Mouse (Mus musculus) right cerebral cortex, postnatal 4 days (tissue): Measurements from ENCODE around the gene Serp2.
"Not testable (repeated sequence)": the region's sequence is repeated elsewhere in the genome, so short reads cannot be mapped to it uniquely, and the experiment has no call there.

ENCODE experiments used
- DNase-seq: peaks from one replicate; pipeline ENCODE4 v3.0.0-alpha.2; 2022

Gene Serp2

GRCm38 (mm10) chr14:76569271-76569961 is 12.7 kb upstream of the Serp2 start:
- no peak for DNase-seq

GRCm38 (mm10) chr14:76568548-76568947 is 11.9 kb upstream of the Serp2 start:
- no peak for DNase-seq

GRCm38 (mm10) chr14:76567280-76567679 is 10.6 kb upstream of the Serp2 start:
- no peak for DNase-seq

- DNase-seq = no peak
Observed at GRCm38 (mm10) chr14:76566711-76567110, 10.0 kb upstream of the Serp2 start.

GRCm38 (mm10) chr14:76566193-76566592 is 9.5 kb upstream of the Serp2 start:
- DNase-seq = no peak

- DNase-seq = no peak
Observed at GRCm38 (mm10) chr14:76559208-76559607, 2.5 kb upstream of the Serp2 start.

GRCm38 (mm10) chr14:76558171-76558570 is 1.5 kb upstream of the Serp2 start:
- not testable (repeated sequence) for DNase-seq

- DNase-seq = peak; percentile 72
Observed at GRCm38 (mm10) chr14:76556031-76556851, 448 bp downstream of the Serp2 start.

GRCm38 (mm10) chr14:76555263-76556030 is 1.2 kb downstream of the Serp2 start:
- DNase-seq = no peak

GRCm38 (mm10) chr14:76544136-76544535 is 12.6 kb downstream of the Serp2 start:
- no peak for DNase-seq

GRCm38 (mm10) chr14:76541341-76541740 is 15.3 kb downstream of the Serp2 start:
- no peak for DNase-seq

GRCm38 (mm10) chr14:76540005-76540670 is 16.6 kb downstream of the Serp2 start:
- no peak for DNase-seq

GRCm38 (mm10) chr14:76536921-76537320 is 19.8 kb downstream of the Serp2 start:
- no peak for DNase-seq

- DNase-seq = no peak
Observed at GRCm38 (mm10) chr14:76535096-76535495, 21.6 kb downstream of the Serp2 start.

GRCm38 (mm10) chr14:76533170-76533815 is 23.4 kb downstream of the Serp2 start:
- no peak for DNase-seq

- DNase-seq = no peak
Observed at GRCm38 (mm10) chr14:76532257-76533169, 24.2 kb downstream of the Serp2 start.

- no peak for DNase-seq
Observed at GRCm38 (mm10) chr14:76531027-76531660, 25.5 kb downstream of the Serp2 start.

- DNase-seq = no peak
Observed at GRCm38 (mm10) chr14:76528641-76529040, 28.0 kb downstream of the Serp2 start.

- DNase-seq = no peak
Observed at GRCm38 (mm10) chr14:76527758-76528313, 28.9 kb downstream of the Serp2 start.

GRCm38 (mm10) chr14:76527030-76527719 is 29.5 kb downstream of the Serp2 start:
- DNase-seq = no peak
